Mouse (Mus musculus) spleen, postnatal 0 days (tissue): Measurements from ENCODE around the gene Olfr1471. TPM values are rescaled to one million over a fixed set of nuclear protein-coding genes. Genes with fewer than 3 reads are reported as not detected.

Experiments
- polyA plus RNA-seq: library from polyadenylated mRNA; unstranded; fragments of >200 nt; fragmentation: Nextera tagmentation; extraction: Ambion mirVana; gene quantifications from 2 replicates; pipeline ENCODE4 v1.2.1, GENCODE M21; 2015

Olfr1471 gene
- polyA plus RNA-seq, result not detected in 2 replicates

GRCm38 (mm10) chr19:13443109-13443508 is at the start of gene Olfr1471:
Gene Olfr1471, plus strand, starts transcription at chr19:13443409.

GRCm38 (mm10) chr19:13407549-13407948 is 35.7 kb upstream of the Olfr1471 start, which contains the start of gene Olfr1469:
Gene Olfr1469, plus strand, starts transcription at chr19:13407849.

GRCm38 (mm10) chr19:13455986-13456385 is 12.8 kb downstream of the Olfr1471 start, which contains the start of gene Olfr1472:
Gene Olfr1472, minus strand, starts transcription at chr19:13456086.

GRCm38 (mm10) chr19:13469265-13469664 is 26.1 kb downstream of the Olfr1471 start, which contains the start of gene Olfr1474:
Gene Olfr1474, plus strand, starts transcription at chr19:13469565.

GRCm38 (mm10) chr19:13480096-13480495 is 36.9 kb downstream of the Olfr1471 start, which contains the start of gene Olfr1475:
Gene Olfr1475, minus strand, starts transcription at chr19:13480196.

GRCm38 (mm10) chr19:13500246-13500645 is 57.0 kb downstream of the Olfr1471 start, which contains the start of gene Olfr1477:
Gene Olfr1477, plus strand, starts transcription at chr19:13500546.

Other genes starting within 250 kb of the Olfr1471 start
- not detected in 2 replicates for gene Olfr1463, start 212.1 kb upstream of the Olfr1471 start, polyA plus RNA-seq
- gene Olfr1465, start 127.9 kb upstream of the Olfr1471 start, polyA plus RNA-seq, result not detected in 2 replicates
- gene Olfr1466, start 104.5 kb upstream of the Olfr1471 start, polyA plus RNA-seq, result not detected in 2 replicates
- not detected in 2 replicates for gene Olfr1467, start 81.2 kb upstream of the Olfr1471 start, polyA plus RNA-seq
- not detected in 2 replicates for gene Olfr1469, start 35.6 kb upstream of the Olfr1471 start, polyA plus RNA-seq
- gene Olfr1472, start 12.7 kb downstream of the Olfr1471 start, polyA plus RNA-seq, result not detected in 2 replicates
- gene Olfr1474, start 26.2 kb downstream of the Olfr1471 start, polyA plus RNA-seq, result not detected in 2 replicates
- not detected in 2 replicates for gene Olfr1475, start 36.8 kb downstream of the Olfr1471 start, polyA plus RNA-seq
- gene Olfr1477, start 57.1 kb downstream of the Olfr1471 start, polyA plus RNA-seq, result not detected in 2 replicates
- not detected in 2 replicates for gene Olfr1480, start 84.5 kb downstream of the Olfr1471 start, polyA plus RNA-seq
- not detected in 2 replicates for gene Olfr1484, start 140.1 kb downstream of the Olfr1471 start, polyA plus RNA-seq
- not detected in 2 replicates for gene Olfr1487, start 174.0 kb downstream of the Olfr1471 start, polyA plus RNA-seq
- not detected in 2 replicates for gene Olfr1489, start 188.2 kb downstream of the Olfr1471 start, polyA plus RNA-seq
- not detected in 2 replicates for gene Olfr1490, start 207.7 kb downstream of the Olfr1471 start, polyA plus RNA-seq